Mouse (Mus musculus): ENCODE data around the gene Traf2.
A peak's percentile ranks its signal among the peaks of the same experiment; 100 is the strongest.

Traf2 gene

GRCm38 (mm10) chr2:25546811-25547491 is at the start of gene Traf2:
Gene Traf2 (minus strand): TSS chr2:25546940.
- DNase-seq, result peak; percentile 99

GRCm38 (mm10) chr2:25591863-25592262 is 45.1 kb upstream of the Traf2 start:
- DNase-seq, result no peak

- DNase-seq, result no peak
Observed at GRCm38 (mm10) chr2:25588227-25588907, 41.6 kb upstream of the Traf2 start.

GRCm38 (mm10) chr2:25587290-25587689 is 40.5 kb upstream of the Traf2 start:
- DNase-seq, result no peak

- no peak for DNase-seq
Observed at GRCm38 (mm10) chr2:25585601-25586000, 38.9 kb upstream of the Traf2 start.

GRCm38 (mm10) chr2:25584856-25585255 is 38.1 kb upstream of the Traf2 start:
- DNase-seq, result no peak

GRCm38 (mm10) chr2:25584152-25584551 is 37.4 kb upstream of the Traf2 start:
- no peak for DNase-seq

- no peak for DNase-seq
Observed at GRCm38 (mm10) chr2:25583571-25583970, 36.8 kb upstream of the Traf2 start.

- no peak for DNase-seq
Observed at GRCm38 (mm10) chr2:25583120-25583481, 36.4 kb upstream of the Traf2 start.

- no peak for DNase-seq
Observed at GRCm38 (mm10) chr2:25582466-25583119, 35.9 kb upstream of the Traf2 start.

GRCm38 (mm10) chr2:25581901-25582301 is 35.2 kb upstream of the Traf2 start:
- no peak for DNase-seq

GRCm38 (mm10) chr2:25581294-25581864 is 34.6 kb upstream of the Traf2 start, which contains the start of gene Ajm1:
Gene Ajm1 (minus strand): TSS chr2:25581757.
- DNase-seq, result peak in 1 of 2 experiments; percentile 56

GRCm38 (mm10) chr2:25580621-25581101 is 33.9 kb upstream of the Traf2 start:
- no peak for DNase-seq

GRCm38 (mm10) chr2:25579737-25580460 is 33.2 kb upstream of the Traf2 start:
- DNase-seq, result peak in 1 of 2 experiments; percentile 59

GRCm38 (mm10) chr2:25578796-25579736 is 32.3 kb upstream of the Traf2 start:
- no peak for DNase-seq

GRCm38 (mm10) chr2:25577951-25578795 is 31.4 kb upstream of the Traf2 start:
- DNase-seq, result no peak

- no peak for DNase-seq
Observed at GRCm38 (mm10) chr2:25576965-25577891, 30.5 kb upstream of the Traf2 start.

GRCm38 (mm10) chr2:25576028-25576850 is 29.5 kb upstream of the Traf2 start:
- DNase-seq, result no peak

Measured in thymus, adult 18-20 months (tissue).